Mouse (Mus musculus) frontal cortex, adult 2 months (tissue): Measurements from ENCODE around the gene Olfr809. TPM values are rescaled to one million over a fixed set of nuclear protein-coding genes. Genes with fewer than 3 reads are reported as not detected.

ENCODE experiments used
- DNase-seq, 2 experiments: peaks; one replicate each; pipeline ENCODE4 v3.0.0; 2022; ENCODE audit warnings: low spot score in 1 of 2; ENCODE audit errors: extremely low spot score in 1 of 2
- polyA plus RNA-seq: library from polyadenylated mRNA; depleted of rRNA; stranded (reverse); fragments of >200 nt; gene quantifications from 2 replicates; pipeline ENCODE4 v1.2.3, GENCODE M21; 2012; rRNA removed

The Olfr809 gene
- not detected in 2 replicates for polyA plus RNA-seq

- no peak for DNase-seq
Measured at GRCm38 (mm10) chr10:129774338-129774737, at the start of gene Olfr809. Olfr809 (plus strand) TSS chr10:129774638.

- no peak for DNase-seq
Measured at GRCm38 (mm10) chr10:129729275-129729674, 45.2 kb upstream of the Olfr809 start, which contains the start of gene Olfr805. Olfr805 (minus strand) TSS chr10:129729375.

GRCm38 (mm10) chr10:129741821-129742220 lies 32.6 kb upstream of the Olfr809 start, which contains the start of gene Olfr806:
Olfr806 (minus strand) TSS chr10:129741921.
- no peak for DNase-seq

- no peak for DNase-seq
Measured at GRCm38 (mm10) chr10:129757693-129758092, 16.7 kb upstream of the Olfr809 start, which contains the start of gene Olfr807. Olfr807 (minus strand) TSS chr10:129757793.

GRCm38 (mm10) chr10:129765182-129765581 lies 9.3 kb upstream of the Olfr809 start, which contains the start of gene Olfr808:
Olfr808 (plus strand) TSS chr10:129765482.
- no peak for DNase-seq

GRCm38 (mm10) chr10:129778123-129778522 lies 3.7 kb downstream of the Olfr809 start:
- DNase-seq = no peak

GRCm38 (mm10) chr10:129794817-129795216 lies 20.4 kb downstream of the Olfr809 start, which contains the start of gene Olfr810:
Olfr810 (minus strand) TSS chr10:129794917.
- DNase-seq = no peak

- no peak for DNase-seq
Measured at GRCm38 (mm10) chr10:129804296-129804695, 29.9 kb downstream of the Olfr809 start, which contains the start of gene Olfr811. Olfr811 (minus strand) TSS chr10:129804396.

Other genes starting within 250 kb of the Olfr809 start
- gene Olfr792, start 235.5 kb upstream of the Olfr809 start, polyA plus RNA-seq = 0.04 TPM in 1 of 2 replicates, not detected in the other
- not detected in 2 replicates for gene Olfr794, start 207.0 kb upstream of the Olfr809 start, polyA plus RNA-seq
- not detected in 2 replicates for gene Olfr796, start 162.1 kb upstream of the Olfr809 start, polyA plus RNA-seq
- not detected in 2 replicates for gene Olfr798, start 146.7 kb upstream of the Olfr809 start, polyA plus RNA-seq
- not detected in 2 replicates for gene Olfr799, start 137.2 kb upstream of the Olfr809 start, polyA plus RNA-seq
- gene Olfr800, start 116.9 kb upstream of the Olfr809 start, polyA plus RNA-seq = not detected in 2 replicates
- gene Olfr801, start 100.8 kb upstream of the Olfr809 start, polyA plus RNA-seq = 0.04 TPM in 1 of 2 replicates, not detected in the other
- not detected in 2 replicates for gene Olfr802, start 86.5 kb upstream of the Olfr809 start, polyA plus RNA-seq
- gene Olfr803, start 80.4 kb upstream of the Olfr809 start, polyA plus RNA-seq = not detected in 2 replicates
- gene Olfr804, start 71.4 kb upstream of the Olfr809 start, polyA plus RNA-seq = not detected in 2 replicates
- not detected in 2 replicates for gene Olfr805, start 45.3 kb upstream of the Olfr809 start, polyA plus RNA-seq
- not detected in 2 replicates for gene Olfr806, start 32.7 kb upstream of the Olfr809 start, polyA plus RNA-seq
- not detected in 2 replicates for gene Olfr807, start 16.8 kb upstream of the Olfr809 start, polyA plus RNA-seq
- gene Olfr808, start 9.2 kb upstream of the Olfr809 start, polyA plus RNA-seq = not detected in 2 replicates
- gene Olfr810, start 20.3 kb downstream of the Olfr809 start, polyA plus RNA-seq = not detected in 2 replicates
- gene Olfr811, start 29.8 kb downstream of the Olfr809 start, polyA plus RNA-seq = not detected in 2 replicates
- not detected in 2 replicates for gene Olfr812, start 71.5 kb downstream of the Olfr809 start, polyA plus RNA-seq
- not detected in 2 replicates for gene Olfr813, start 80.7 kb downstream of the Olfr809 start, polyA plus RNA-seq
- not detected in 2 replicates for gene Olfr814, start 105.2 kb downstream of the Olfr809 start, polyA plus RNA-seq
- gene Olfr815, start 131.2 kb downstream of the Olfr809 start, polyA plus RNA-seq = not detected in 2 replicates
- gene Olfr816, start 141.0 kb downstream of the Olfr809 start, polyA plus RNA-seq = not detected in 2 replicates
- gene Olfr818, start 174.5 kb downstream of the Olfr809 start, polyA plus RNA-seq = not detected in 2 replicates
- not detected in 2 replicates for gene Olfr819, start 192.6 kb downstream of the Olfr809 start, polyA plus RNA-seq
- not detected in 2 replicates for gene Olfr247, start 201.5 kb downstream of the Olfr809 start, polyA plus RNA-seq
- not detected in 2 replicates for gene Gm10310, start 210.4 kb downstream of the Olfr809 start, polyA plus RNA-seq
- not detected in 2 replicates for gene Olfr820, start 238.0 kb downstream of the Olfr809 start, polyA plus RNA-seq